Mouse (Mus musculus) embryo, embryonic 10.5 days (tissue): Measurements from ENCODE around the gene Pgam2.

Experiments
- DNase-seq: peaks from one replicate; pipeline ENCODE4 v3.0.0-alpha.2; 2015; ENCODE audit warnings: low spot score

Gene Pgam2

GRCm38 (mm10) chr11:5805711-5806110 is 2.2 kb upstream of the Pgam2 start:
- no peak for DNase-seq

GRCm38 (mm10) chr11:5804174-5804573 is 641 bp upstream of the Pgam2 start:
- DNase-seq = no peak

- DNase-seq = no peak
These were observed 896 bp downstream of the Pgam2 start for GRCm38 (mm10) chr11:5802457-5803217.

DNA sequence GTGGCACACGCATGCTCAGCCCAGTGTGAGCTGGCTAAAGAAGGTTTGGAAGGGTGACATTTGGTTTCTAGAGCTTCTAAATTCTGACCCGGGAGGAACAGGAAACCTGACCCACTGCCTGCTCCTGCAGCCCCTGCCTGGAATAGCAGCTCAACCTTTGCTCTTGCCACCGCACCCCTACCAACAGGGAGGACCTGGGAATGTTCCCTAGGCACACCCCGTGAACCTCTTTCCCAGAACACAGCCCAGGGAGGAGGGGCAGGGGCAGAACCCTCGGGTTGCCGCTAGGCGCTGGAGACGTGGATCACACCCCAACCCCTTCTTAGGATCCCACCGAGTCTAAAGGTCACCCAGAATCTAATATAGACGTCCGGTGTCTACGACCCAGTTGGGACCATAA is 1.5 kb downstream of the Pgam2 start:
- no peak for DNase-seq

DNA sequence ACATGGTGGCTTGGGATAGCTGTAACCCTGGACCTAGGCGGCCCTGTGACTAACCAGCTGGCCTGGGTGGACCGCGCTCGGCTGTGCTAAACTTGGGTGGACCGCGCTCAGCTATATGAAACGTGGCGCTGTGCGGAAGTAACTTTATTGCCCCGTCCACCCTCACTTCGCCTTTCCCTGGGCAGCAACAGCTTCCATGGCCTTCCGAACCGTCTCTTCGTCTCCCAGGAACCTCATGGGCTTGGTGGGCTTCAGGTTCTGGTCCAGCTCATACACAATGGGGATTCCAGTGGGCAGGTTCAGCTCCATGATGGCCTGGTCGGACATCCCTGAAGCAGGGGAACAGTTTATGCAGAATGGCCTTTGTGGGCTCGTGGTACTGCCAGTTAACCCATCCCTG is 2.0 kb downstream of the Pgam2 start:
- no peak for DNase-seq

- no peak for DNase-seq
These were observed 3.7 kb downstream of the Pgam2 start for GRCm38 (mm10) chr11:5799621-5800490.

GRCm38 (mm10) chr11:5797928-5798327 is 5.6 kb downstream of the Pgam2 start:
- no peak for DNase-seq

GRCm38 (mm10) chr11:5797371-5797770 is 6.2 kb downstream of the Pgam2 start:
- no peak for DNase-seq

DNA sequence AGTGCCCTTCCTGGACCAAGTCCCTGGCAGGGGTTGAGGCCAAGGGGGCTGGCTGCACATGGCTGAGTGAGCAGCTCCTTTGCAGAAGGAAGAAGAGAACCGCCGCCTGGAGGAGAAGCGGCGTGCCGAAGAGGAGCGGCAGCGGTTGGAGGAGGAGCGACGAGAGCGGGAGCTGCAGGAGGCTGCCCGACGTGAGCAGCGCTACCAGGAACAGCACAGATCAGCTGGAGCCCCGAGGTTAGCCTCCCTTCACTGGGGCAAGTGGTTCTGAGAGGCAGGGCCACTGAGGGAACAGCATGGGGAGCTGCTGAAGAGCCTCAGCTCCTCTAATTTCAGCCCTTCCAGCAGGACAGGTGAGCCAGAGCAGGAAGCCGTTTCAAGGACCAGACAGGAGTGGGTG is 6.6 kb downstream of the Pgam2 start:
- no peak for DNase-seq

DNA sequence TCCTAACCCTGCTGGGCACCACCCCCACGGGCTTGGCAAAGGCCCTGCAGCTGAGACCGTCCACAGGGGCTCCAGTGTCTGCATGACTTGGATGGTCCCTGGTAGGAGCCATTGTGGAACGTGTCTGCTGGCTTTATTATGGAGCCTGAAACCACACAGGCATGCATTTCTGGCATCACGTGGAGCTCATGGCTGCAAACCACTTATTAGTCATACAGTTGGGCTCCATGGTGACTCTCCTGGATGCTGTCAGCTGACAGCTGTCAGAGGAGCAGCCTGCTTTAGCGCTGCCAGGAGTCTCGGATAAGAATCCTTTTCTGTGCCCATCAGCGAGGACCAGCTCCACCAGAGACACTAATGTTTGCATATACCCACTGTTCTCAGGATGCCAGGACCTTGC is 7.8 kb downstream of the Pgam2 start:
- no peak for DNase-seq

DNA sequence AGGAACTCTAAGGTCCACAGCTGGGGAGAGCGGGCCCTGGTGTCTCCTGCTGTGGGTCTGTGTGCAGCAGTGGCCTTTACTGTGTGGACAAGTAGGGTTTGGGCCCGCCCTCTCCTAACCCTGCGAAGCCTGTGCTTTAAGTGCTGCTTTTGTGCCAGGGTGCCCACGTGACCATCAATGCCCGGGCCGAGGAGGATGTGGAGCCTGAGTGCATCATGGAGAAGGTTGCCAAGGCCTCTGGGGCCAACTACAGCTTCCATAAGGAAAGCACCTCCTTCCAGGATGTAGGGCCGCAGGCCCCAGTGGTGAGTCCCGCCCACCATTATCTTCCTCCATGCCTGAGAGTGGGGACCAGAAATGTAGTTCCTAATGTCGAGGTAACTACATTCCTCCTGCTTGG is 8.2 kb downstream of the Pgam2 start:
- DNase-seq = no peak

DNA sequence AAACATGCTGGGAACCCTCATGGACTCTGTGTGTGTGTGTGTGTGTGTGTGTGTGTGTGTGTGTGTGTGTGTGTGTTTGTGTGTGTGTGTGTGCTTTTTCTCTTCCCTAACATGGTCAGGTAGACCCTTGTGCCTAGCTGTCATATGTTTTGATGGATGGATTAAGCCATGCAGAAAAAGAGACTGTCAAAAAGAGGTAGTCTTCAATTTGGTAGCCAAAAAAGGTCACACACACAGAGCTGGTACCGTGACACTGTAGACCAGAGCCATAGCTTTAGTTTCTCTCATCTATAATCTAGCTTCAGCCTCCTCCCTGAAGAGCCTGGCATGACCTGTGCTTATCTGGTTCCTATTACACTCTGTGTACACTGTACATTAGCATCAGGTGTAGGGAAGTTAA is 13.1 kb downstream of the Pgam2 start:
- no peak for DNase-seq

GRCm38 (mm10) chr11:5789754-5790333 is 13.7 kb downstream of the Pgam2 start:
- DNase-seq = no peak

GRCm38 (mm10) chr11:5789071-5789753 is 14.3 kb downstream of the Pgam2 start:
- peak; percentile 5 for DNase-seq

- DNase-seq = peak; percentile 97
These were observed 15.2 kb downstream of the Pgam2 start, which contains the start of gene Dbnl for GRCm38 (mm10) chr11:5788056-5789014. Dbnl (plus strand) TSS chr11:5788488.

DNA sequence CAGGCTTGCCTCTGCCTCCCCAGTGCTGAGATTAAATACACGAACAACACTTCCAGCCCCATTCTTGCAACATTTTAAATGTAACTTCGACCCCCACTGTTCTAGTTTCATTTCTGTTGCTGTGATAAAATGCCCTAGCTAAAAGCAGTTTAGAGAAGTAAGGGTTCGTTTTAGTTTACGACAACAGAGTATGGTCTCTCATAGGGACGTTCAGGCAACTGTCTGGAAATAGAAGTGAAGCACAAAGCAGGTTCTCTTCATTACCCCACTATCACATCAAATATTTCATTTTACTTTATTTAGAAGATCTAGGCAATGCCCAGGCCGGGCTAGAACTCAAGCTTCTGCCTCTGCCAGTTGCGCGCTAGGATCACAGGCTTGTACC is 15.9 kb downstream of the Pgam2 start:
- no peak for DNase-seq

DNA sequence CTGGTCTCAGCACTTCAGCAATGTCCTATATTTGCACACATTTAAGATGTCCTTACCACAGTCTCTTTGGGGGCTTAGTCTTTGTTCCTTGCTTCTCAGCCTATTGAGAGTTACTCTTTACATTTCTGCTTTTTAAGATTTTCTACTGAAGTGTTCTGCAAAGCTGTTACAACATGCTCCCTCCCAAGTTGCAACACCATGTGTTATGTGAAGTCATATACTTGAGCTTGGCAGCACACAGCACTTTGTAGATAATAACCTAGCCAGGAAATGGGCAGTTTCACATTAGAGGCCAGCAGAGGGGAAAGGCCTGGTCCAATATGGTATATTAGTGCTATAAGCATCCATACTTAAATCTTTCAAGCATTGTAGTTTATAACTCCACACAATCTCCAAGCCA is 17.8 kb downstream of the Pgam2 start:
- no peak for DNase-seq

DNA sequence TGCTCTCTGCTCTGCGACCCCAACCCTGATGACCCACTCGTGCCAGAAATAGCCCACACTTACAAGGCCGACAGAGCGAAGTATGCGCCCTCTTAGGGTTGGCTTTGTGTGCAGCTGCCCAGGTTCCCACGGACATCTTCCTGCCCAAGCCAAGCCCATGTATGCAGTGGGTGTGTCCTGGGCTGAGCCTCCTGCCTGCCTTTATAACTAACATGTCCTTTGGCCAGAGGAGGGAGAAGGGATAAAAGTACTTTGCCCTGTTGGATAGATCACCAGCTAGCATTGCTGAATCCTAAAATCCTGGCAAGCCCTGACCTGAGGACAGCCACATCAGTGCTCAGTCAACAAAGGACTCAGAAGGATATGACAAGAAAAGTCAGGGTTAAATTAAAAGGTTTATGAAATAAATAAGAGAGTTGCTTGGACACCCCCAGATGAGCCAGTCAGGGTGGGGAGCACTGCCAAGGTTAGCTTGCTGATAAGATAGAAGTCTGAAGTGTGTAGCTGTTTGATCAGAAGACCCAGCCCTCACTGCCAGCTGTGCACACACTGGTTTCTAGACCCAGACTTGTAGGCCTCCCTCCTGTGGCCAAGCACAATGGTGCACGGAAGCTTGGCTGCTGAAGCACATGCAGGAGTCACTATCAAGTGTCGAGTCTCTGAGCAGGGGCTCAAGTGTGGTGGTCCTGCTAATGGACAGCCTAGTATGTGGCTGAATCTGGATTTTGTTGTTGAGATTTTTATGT is 21.2 kb downstream of the Pgam2 start:
- no peak for DNase-seq

GRCm38 (mm10) chr11:5780035-5780499 is 23.5 kb downstream of the Pgam2 start:
- DNase-seq = no peak

GRCm38 (mm10) chr11:5778481-5778880 is 25.1 kb downstream of the Pgam2 start:
- peak; percentile 15 for DNase-seq
